Mouse (Mus musculus) liver, embryonic 14.5 days (tissue): Measurements from ENCODE around the gene Agap1. TPM values are rescaled to one million over a fixed set of nuclear protein-coding genes. Genes with fewer than 3 reads are reported as not detected.

Experiments used
- ATAC-seq: fragments of 200-750 bp; cut with Nextera tagmentation; 2 replicates; pipeline ENCODE4 v1.8.0; 2017; ENCODE audit warnings: moderate number of reproducible peaks, mild to moderate bottlenecking, moderate library complexity; ENCODE audit not compliant: insufficient read depth
- DNase-seq, 3 experiments: peaks; one replicate each; pipeline ENCODE4 v3.0.0-alpha.2; 2012 to 2013; ENCODE audit warnings: low read depth in 3 of 3, low spot score in 3 of 3
- H3K27ac ChIP-seq: fragments of 300-500 bp; sonication (generic); 2 replicates; pipeline ENCODE4 v1.5.1; 2014; ENCODE audit warnings: moderate library complexity, mild to moderate bottlenecking, control low read depth, inconsistent platforms
- H3K27me3 ChIP-seq: fragments of 300-500 bp; sonication (generic); 2 replicates; pipeline ENCODE4 v1.6.1; 2014; ENCODE audit warnings: mild to moderate bottlenecking, low read length, moderate library complexity; ENCODE audit not compliant: control insufficient read depth, insufficient read depth
- H3K36me3 ChIP-seq: fragments of 300-500 bp; sonication (generic); replicated peaks from 2 replicates; pipeline ENCODE4 v1.6.1; 2014; ENCODE audit warnings: low read depth; ENCODE audit not compliant: control insufficient read depth, insufficient read depth
- H3K4me1 ChIP-seq, 2 experiments: fragments of 200-500 bp in 1 of 2; fragments of 300-500 bp in 1 of 2; sonication (generic) in 1 of 2; replicated peaks; 2 replicates each; pipeline ENCODE4 v1.6.1; 2012 to 2014; ENCODE audit warnings: antibody characterized with exemption in 1 of 2, inconsistent platforms in 1 of 2, low read length in 1 of 2; ENCODE audit not compliant: control insufficient read depth in 2 of 2, insufficient read depth in 2 of 2
- H3K4me2 ChIP-seq: fragments of 300-500 bp; sonication (generic); 2 replicates; pipeline ENCODE4 v1.6.1; 2014; ENCODE audit warnings: low read depth, mild to moderate bottlenecking, control low read depth, moderate library complexity
- H3K4me3 ChIP-seq, 2 experiments: fragments of 200-500 bp in 1 of 2; fragments of 300-500 bp in 1 of 2; sonication (generic) in 1 of 2; 2 replicates each; pipeline ENCODE4 v1.5.1; 2012 to 2014; ENCODE audit warnings: low read depth in 2 of 2, low read length in 2 of 2, mild to moderate bottlenecking in 2 of 2, control low read depth in 1 of 2, inconsistent platforms in 1 of 2, moderate library complexity in 1 of 2; ENCODE audit not compliant: insufficient read depth in 1 of 2
- H3K9ac ChIP-seq: fragments of 300-500 bp; sonication (generic); replicated peaks from 2 replicates; pipeline ENCODE4 v1.6.1; 2014; ENCODE audit warnings: mild to moderate bottlenecking, control low read depth, moderate library complexity
- H3K9me3 ChIP-seq: fragments of 300-500 bp; sonication (generic); 2 replicates; pipeline ENCODE4 v1.6.1; 2016; ENCODE audit warnings: low read length, mixed read lengths; ENCODE audit not compliant: control insufficient read depth
- CTCF ChIP-seq: IDR thresholded peaks from 2 replicates; pipeline ENCODE4 v1.5.1; 2016; ENCODE audit warnings: antibody characterized with exemption, low read depth, control low read depth
- EP300 ChIP-seq: IDR thresholded peaks from 2 replicates; pipeline ENCODE4 v1.6.1; 2016; ENCODE audit warnings: antibody characterized with exemption, low read depth
- WGBS: fragments of 180-500 bp; shearing (Covaris S2); extraction: QIAGEN DNeasy Blood & Tissue Kit; methylation state at CpG from one replicate; pipeline ENCODE4 v1.1.7; 2014; ENCODE audit not compliant: insufficient replicate concordance; 5-methylcytosine and 5-hydroxymethylcytosine counted together
- polyA plus RNA-seq, 2 experiments: library from polyadenylated mRNA; depleted of rRNA in 1 of 2; stranded (reverse) in 1 of 2; unstranded in 1 of 2; fragments of >200 nt; fragmentation: Nextera tagmentation in 1 of 2; extraction: Ambion mirVana in 1 of 2; gene quantifications; 2 replicates each; pipeline versions ENCODE4 v1.2.1 to v1.2.3; 2012 to 2014

Gene Agap1
- polyA plus RNA-seq, 2 experiments: 1.1 TPM

DNA sequence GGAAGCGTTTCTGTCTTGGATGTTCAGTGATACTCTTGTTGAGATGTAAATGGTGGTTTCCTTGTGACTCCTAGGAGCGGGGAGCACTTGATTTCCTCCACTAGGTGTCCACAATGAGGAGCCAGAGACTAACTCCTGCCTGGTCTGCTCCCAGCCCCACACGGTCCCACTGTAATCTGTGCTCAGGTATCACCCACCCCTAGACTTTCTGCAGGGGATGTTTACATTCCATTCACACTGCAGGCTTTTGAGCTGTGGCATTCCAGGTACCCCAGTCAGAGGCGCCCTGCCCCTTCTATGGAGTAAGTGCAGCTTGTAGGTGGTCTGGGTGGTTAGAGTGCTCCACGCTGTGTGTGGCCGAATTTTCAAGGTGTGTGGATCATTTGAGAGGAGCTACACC is 218.5 kb downstream of the Agap1 start:
- 62% methylated on average over 6 of the region's 6 CpGs for WGBS
- Histone ChIP-seq H3K4me1 (no peaks in the 10 kb centered on the region), H3K4me3 (no peak overlapping the region), H3K27ac (no peak overlapping the region), H3K4me2 (no peak overlapping the region), H3K9ac (no peak overlapping the region), H3K9me3 (no peaks in the 10 kb centered on the region), H3K27me3 (no peaks in the 10 kb centered on the region), H3K36me3 (no peaks in the 10 kb centered on the region)
- ATAC-seq (no peak), DNase-seq (no peak)
- TF ChIP-seq CTCF (no peak), EP300 (no peak)

DNA sequence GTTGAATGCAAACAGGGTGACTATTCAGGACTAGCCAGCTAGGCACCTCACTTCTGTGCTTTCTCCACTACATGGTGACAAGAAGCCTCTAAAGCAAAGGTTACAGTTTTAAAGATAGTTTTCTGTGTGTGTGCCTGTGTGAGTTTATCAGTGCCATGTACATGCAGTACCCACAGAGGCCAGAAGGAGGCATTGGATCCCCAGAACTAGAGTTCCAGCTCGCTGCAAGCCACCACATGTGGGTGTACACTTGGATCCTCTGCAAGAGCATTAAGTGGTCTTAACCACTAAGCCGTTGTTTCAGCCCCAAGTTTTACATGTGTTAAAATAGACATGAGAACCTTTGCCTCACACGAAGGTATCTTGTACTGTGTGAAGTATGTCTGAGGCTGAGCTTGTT is 219.1 kb downstream of the Agap1 start:
- Histone ChIP-seq H3K4me3 (no peak overlapping the region), H3K27me3 (no peaks in the 10 kb centered on the region), H3K27ac (no peak overlapping the region), H3K4me2 (no peak overlapping the region), H3K9me3 (no peaks in the 10 kb centered on the region), H3K9ac (no peak overlapping the region), H3K36me3 (no peaks in the 10 kb centered on the region), H3K4me1 (no peaks in the 10 kb centered on the region)
- TF ChIP-seq CTCF (peak; percentile 43), EP300 (no peak)
- ATAC-seq (no peak), DNase-seq (no peak)
- 76% methylated on average over 3 of the region's 3 CpGs for WGBS

DNA sequence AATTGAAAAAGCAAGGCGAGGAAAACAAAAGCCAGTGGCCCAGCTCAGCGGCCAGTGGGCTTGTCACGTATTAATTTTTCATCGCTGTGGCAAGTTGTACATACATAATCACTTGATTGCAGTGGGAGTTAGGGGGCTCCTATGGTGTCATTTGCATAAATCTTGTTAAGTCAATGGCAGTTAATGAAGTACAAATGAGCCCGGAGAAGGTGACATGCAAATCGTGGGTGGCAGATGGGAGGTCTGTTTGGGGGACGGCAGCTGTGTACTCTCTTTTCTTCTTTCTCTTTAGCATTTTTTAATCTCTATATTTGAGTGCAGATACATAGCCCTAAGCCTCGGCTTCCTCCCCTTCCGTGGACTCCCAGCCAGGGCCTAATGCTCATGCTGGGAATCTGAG is 220.1 kb downstream of the Agap1 start:
- no peak for ATAC-seq
- H3K9me3 ChIP-seq: no peaks in the 10 kb centered on the region
- H3K4me3 ChIP-seq: no peak overlapping the region
- H3K27me3 ChIP-seq: no peaks in the 10 kb centered on the region
- no peaks in the 10 kb centered on the region for H3K36me3 ChIP-seq
- TF ChIP-seq EP300: no peak
- H3K9ac ChIP-seq: no peak overlapping the region
- 79% methylated on average over 9 of the region's 9 CpGs for WGBS
- no peak overlapping the region for H3K4me2 ChIP-seq
- no peaks in the 10 kb centered on the region for H3K4me1 ChIP-seq
- DNase-seq: no peak
- no peak overlapping the region for H3K27ac ChIP-seq

DNA sequence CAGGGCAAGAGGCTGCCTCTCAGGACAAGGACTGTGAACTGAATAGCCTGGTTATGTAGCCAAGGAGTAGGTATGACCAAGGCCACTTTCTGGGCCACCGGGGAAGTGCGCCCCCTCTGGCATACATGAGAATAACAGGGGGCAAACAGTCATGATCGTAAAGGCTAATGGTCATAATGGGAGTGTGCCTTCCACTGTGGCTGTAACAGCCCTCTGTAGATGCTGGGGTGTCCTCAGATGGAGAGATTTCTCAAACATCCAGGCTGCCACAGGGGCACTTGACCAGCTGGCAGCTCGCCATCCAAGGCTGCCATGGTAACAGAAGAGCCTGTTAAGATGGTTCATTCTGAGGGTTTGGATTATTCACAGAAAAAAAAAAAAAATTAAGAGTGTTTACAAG is 221.8 kb downstream of the Agap1 start:
- no peaks in the 10 kb centered on the region for H3K4me1 ChIP-seq
- H3K9me3 ChIP-seq: no peaks in the 10 kb centered on the region
- no peak for DNase-seq
- H3K4me3 ChIP-seq: no peak overlapping the region
- ATAC-seq: no peak
- no peaks in the 10 kb centered on the region for H3K27me3 ChIP-seq
- TF ChIP-seq EP300 (no peak), CTCF (peak; percentile 72)
- H3K9ac ChIP-seq: no peak overlapping the region
- 64% methylated on average over 4 of the region's 4 CpGs for WGBS
- no peaks in the 10 kb centered on the region for H3K36me3 ChIP-seq
- H3K27ac ChIP-seq: no peak overlapping the region
- H3K4me2 ChIP-seq: no peak overlapping the region

DNA sequence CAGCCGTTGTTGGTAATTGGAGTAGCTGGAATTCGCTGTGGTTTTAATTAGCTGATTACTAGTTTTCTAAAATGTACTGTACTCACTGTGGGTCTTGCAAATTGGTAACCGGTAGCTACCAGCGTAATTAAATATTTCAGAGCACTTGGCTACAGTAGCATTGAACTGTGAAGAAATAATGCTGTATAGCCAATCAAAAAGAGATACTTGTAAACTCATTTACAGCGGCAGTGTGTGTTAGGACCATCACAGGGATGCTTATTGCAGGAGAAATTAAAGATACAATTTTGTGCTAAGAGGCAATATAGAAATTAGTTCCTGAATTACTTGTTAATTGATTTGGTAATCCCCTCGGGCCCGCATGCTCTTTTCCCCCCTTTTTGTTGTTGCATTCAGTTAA is 226.1 kb downstream of the Agap1 start:
- ATAC-seq (no peak), DNase-seq (no peak)
- no peaks in the 10 kb centered on the region for H3K9me3 ChIP-seq
- H3K4me1 ChIP-seq: no peaks in the 10 kb centered on the region
- WGBS: 83% methylated on average over 7 of the region's 7 CpGs
- H3K9ac ChIP-seq: no peak overlapping the region
- no peaks in the 10 kb centered on the region for H3K36me3 ChIP-seq
- no peak overlapping the region for H3K27ac ChIP-seq
- TF ChIP-seq CTCF (no peak), EP300 (no peak)
- H3K4me3 ChIP-seq: no peak overlapping the region
- no peaks in the 10 kb centered on the region for H3K27me3 ChIP-seq
- no peak overlapping the region for H3K4me2 ChIP-seq

DNA sequence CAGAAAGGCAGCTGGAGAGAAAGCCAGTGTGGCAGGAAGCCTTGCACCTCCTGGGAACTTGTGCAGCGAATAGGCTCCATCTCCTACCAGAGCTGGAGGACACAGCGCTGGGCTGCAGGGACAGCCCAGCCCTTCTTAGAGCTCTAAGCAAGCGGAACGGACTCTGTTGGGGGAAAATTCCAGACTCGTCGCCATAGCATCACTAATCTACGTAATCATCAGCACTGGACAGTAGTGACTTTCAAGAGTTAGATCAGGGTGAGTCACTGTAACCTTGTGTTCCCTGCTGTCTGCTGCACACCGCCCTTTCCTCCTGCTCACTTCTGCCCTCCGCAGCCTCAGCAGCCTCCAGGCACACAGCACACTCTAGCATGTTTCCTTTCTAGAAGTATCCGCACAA is 234.3 kb downstream of the Agap1 start:
- H3K4me1 ChIP-seq: no peaks in the 10 kb centered on the region
- no peak overlapping the region for H3K4me3 ChIP-seq
- no peak for ATAC-seq
- H3K9me3 ChIP-seq: no peaks in the 10 kb centered on the region
- no peak overlapping the region for H3K4me2 ChIP-seq
- no peaks in the 10 kb centered on the region for H3K36me3 ChIP-seq
- H3K27me3 ChIP-seq: no peaks in the 10 kb centered on the region
- TF ChIP-seq CTCF: no peak
- TF ChIP-seq EP300: no peak
- H3K9ac ChIP-seq: no peak overlapping the region
- WGBS: 81% methylated on average over 10 of the region's 10 CpGs
- H3K27ac ChIP-seq: no peak overlapping the region
- DNase-seq: no peak
